Mouse (Mus musculus) stomach, postnatal 0 days (tissue): ENCODE measurements around the gene Stum.

Experiments
- CTCF ChIP-seq: IDR thresholded peaks from 2 replicates; pipeline ENCODE4 v1.5.1; 2016; ENCODE audit warnings: antibody characterized with exemption, low read depth, mild to moderate bottlenecking, moderate library complexity
- EP300 ChIP-seq: optimal IDR thresholded peaks from 2 replicates; pipeline ENCODE3; 2016; ENCODE audit warnings: antibody characterized with exemption

GRCm38 (mm10) chr1:180407727-180408719 is 75.3 kb downstream of the Stum start:
- TF ChIP-seq CTCF, result no peak
- TF ChIP-seq EP300, result no peak
